Comparison of ENCODE assay signal across 8 mouse cellular contexts in the genomic region with DNA sequence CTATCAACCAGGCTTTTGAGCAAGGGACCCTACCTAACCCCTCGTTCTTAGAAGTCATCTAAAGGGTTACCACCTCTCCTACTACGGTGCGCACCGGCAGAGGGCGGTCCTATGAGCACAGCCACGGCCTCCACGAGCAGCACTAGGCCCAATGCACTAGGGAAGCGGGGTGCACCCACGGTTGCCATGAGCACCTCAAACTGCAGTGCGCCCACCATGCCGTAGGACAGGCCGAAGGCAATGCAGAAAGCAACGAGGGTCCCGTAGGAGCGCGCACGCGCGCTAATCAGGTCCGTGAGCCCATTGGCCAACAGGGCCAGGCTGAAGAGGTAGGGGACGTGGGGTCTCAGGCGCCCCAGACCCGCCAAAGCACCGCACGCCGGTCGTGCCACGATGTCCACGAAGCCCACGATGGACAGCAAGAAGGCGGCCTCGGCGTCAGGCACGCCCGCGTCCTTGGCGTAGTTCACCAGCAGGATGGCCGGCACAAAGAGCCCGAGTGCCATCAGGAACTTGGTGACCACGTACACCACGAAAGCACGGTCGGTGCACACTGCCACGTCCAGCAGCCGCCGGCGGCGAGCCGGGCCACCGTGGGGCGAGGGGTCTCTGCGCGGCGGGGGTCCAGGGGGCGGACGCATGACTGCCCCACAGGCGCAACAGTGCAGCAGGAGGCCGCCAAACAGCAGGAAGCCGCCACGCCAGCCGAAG. TPM values are rescaled to one million over a fixed set of nuclear protein-coding genes. Genes with fewer than 3 reads are reported as not detected.
DNase-seq lines count a peak whose midpoint lies in the region; ATAC-seq and TF ChIP-seq lines count a peak whose summit lies in the region.

No protein-coding gene starts in this region.

- peak; percentile 47 for TF ChIP-seq CTCF in layer of hippocampus, adult 2 months (conservative IDR thresholded peaks at IDR 0.05)
- no peak for TF ChIP-seq CTCF in bone marrow macrophage, adult 2 months (IDR thresholded peaks at IDR 0.05; ENCODE audit: low read depth, low read length)
- TF ChIP-seq CTCF in embryonic fibroblast, embryonic 13.5 days (IDR thresholded peaks at IDR 0.05; ENCODE audit: borderline replicate concordance, insufficient read depth, low read length), result peak; percentile 33; the same call in 1 of the 2 replicates
- peak; percentile 61 for TF ChIP-seq CTCF in intestine, postnatal 0 days (IDR thresholded peaks at IDR 0.05; ENCODE audit: low read depth)

- WGBS in intestine, postnatal 0 days, result 3% methylated on average over 55 of the region's 61 CpGs
- WGBS in midbrain, embryonic 16.5 days, result 2% methylated on average over 60 of the region's 61 CpGs

- H3K27me3 ChIP-seq in intestine, postnatal 0 days (replicated peaks; ENCODE audit: control insufficient read depth, insufficient read depth, low read length), result peaks cover 10% of the 10 kb centered on the region
- peaks cover 20% of the 10 kb centered on the region for H3K27me3 ChIP-seq in midbrain, embryonic 16.5 days (ENCODE audit: control insufficient read depth, insufficient read depth, low read depth, low read length)

- H3K9me3 ChIP-seq in intestine, postnatal 0 days (ENCODE audit: control insufficient read depth), result no peaks in the 10 kb centered on the region
- no peaks in the 10 kb centered on the region for H3K9me3 ChIP-seq in midbrain, embryonic 16.5 days (replicated peaks; ENCODE audit: control insufficient read depth, low read length, poor library complexity, severe bottlenecking)

- DNase-seq in layer of hippocampus, adult 2 months (ENCODE audit: low spot score in 2 of 2), result peak in 1 of 2 experiments; percentile 33
- DNase-seq in layer of hippocampus, adult 8-10 months (ENCODE audit: low spot score in 2 of 2), result no peak
- no peak for DNase-seq in natural killer cell, adult 2 months (ENCODE audit: low spot score in 2 of 2)

- H3K36me3 ChIP-seq in intestine, postnatal 0 days (ENCODE audit: control insufficient read depth, insufficient read depth), result peaks cover 20% of the 10 kb centered on the region
- peaks cover 2% of the 10 kb centered on the region; the same call in 1 of the 2 replicates for H3K36me3 ChIP-seq in midbrain, embryonic 16.5 days (ENCODE audit: control insufficient read depth, insufficient read depth, low read length)

- no peak overlapping the region for H3K9ac ChIP-seq in intestine, postnatal 0 days (ENCODE audit: low read depth, low read length)
- peak overlapping the region; percentile 68 for H3K9ac ChIP-seq in midbrain, embryonic 16.5 days (ENCODE audit: low read depth, low read length)

- no peak overlapping the region; the same call in 1 of the 2 replicates for H3K27ac ChIP-seq in layer of hippocampus, adult 2 months
- H3K27ac ChIP-seq in bone marrow macrophage, adult 2 months (ENCODE audit: insufficient read depth, low read depth, low read length), result no peak overlapping the region
- no peak overlapping the region for H3K27ac ChIP-seq in embryonic fibroblast, embryonic 13.5 days (ENCODE audit: insufficient read depth, low read length)
- H3K27ac ChIP-seq in intestine, postnatal 0 days (ENCODE audit: low read depth, low read length), result no peak overlapping the region
- no peak overlapping the region for H3K27ac ChIP-seq in midbrain, embryonic 16.5 days (ENCODE audit: low read length)

- peak overlapping the region; percentile 47 for H3K4me3 ChIP-seq in layer of hippocampus, adult 2 months
- peak overlapping the region; percentile 15; the same call in 1 of the 2 replicates for H3K4me3 ChIP-seq in bone marrow macrophage, adult 2 months (ENCODE audit: insufficient read depth, low read length)
- H3K4me3 ChIP-seq in embryonic fibroblast, embryonic 13.5 days (ENCODE audit: insufficient read depth, low read length), result no peak overlapping the region
- H3K4me3 ChIP-seq in intestine, postnatal 0 days (ENCODE audit: low read depth, low read length), result peak overlapping the region; percentile 27
- peak overlapping the region; percentile 40 for H3K4me3 ChIP-seq in midbrain, embryonic 16.5 days (ENCODE audit: low read depth, low read length)

- TF ChIP-seq POLR2A in bone marrow macrophage, adult 2 months (IDR thresholded peaks at IDR 0.05; ENCODE audit: borderline replicate concordance, low read depth, low read length), result no peak
- TF ChIP-seq POLR2A in embryonic fibroblast, embryonic 13.5 days (IDR thresholded peaks at IDR 0.05; ENCODE audit: low read depth, low read length), result no peak

- 0 out of 2 replicates have a peak, but pooled peaks have one; percentile 9 for ATAC-seq in intestine, postnatal 0 days
- peak; percentile 63 for ATAC-seq in midbrain, embryonic 16.5 days
- ATAC-seq in erythroblast, adult 5-6 weeks (replicated peaks; ENCODE audit: low FRiP score, poor library complexity, severe bottlenecking), result no peak

- H3K4me1 ChIP-seq in bone marrow macrophage, adult 2 months (ENCODE audit: control insufficient read depth, insufficient read depth, low read length), result no peaks in the 10 kb centered on the region
- no peaks in the 10 kb centered on the region for H3K4me1 ChIP-seq in embryonic fibroblast, embryonic 13.5 days (ENCODE audit: control insufficient read depth, insufficient read depth, low read length)
- 0 out of 2 replicates have a peak, but pooled peaks cover 5% of the 10 kb centered on the region for H3K4me1 ChIP-seq in intestine, postnatal 0 days (replicated peaks; ENCODE audit: control insufficient read depth, insufficient read depth, low read length)
- H3K4me1 ChIP-seq in midbrain, embryonic 16.5 days (ENCODE audit: control insufficient read depth, insufficient read depth, low read length), result peaks cover 8% of the 10 kb centered on the region; the same call in 1 of the 2 replicates

- H3K4me2 ChIP-seq in intestine, postnatal 0 days (replicated peaks; ENCODE audit: low read depth), result peak overlapping the region; percentile 65
- H3K4me2 ChIP-seq in midbrain, embryonic 16.5 days (ENCODE audit: low read length), result peak overlapping the region; percentile 80

RNA-seq across cellular contexts. Expression of a gene that starts 2.6 kb away (rescaled TPM):
- total RNA-seq in layer of hippocampus, adult 2 months (2021), result not detected
- under 1 TPM in 1 of 4 experiments, not detected in 3; 0.30 TPM for total RNA-seq in layer of hippocampus, adult 8-10 months (2022)
- not detected in 2 replicates for polyA plus RNA-seq in bone marrow macrophage, adult 2 months (2012; ENCODE audit: insufficient read depth, insufficient read length, missing spikeins)
- not detected in 2 replicates for polyA plus RNA-seq in embryonic fibroblast, embryonic 13.5 days (2011; ENCODE audit: insufficient read length, low read depth, missing spikeins)
- polyA plus RNA-seq in intestine, postnatal 0 days (2015; fragmentation: Nextera tagmentation; extraction: Ambion mirVana), result 0.12 TPM in 1 of 2 replicates, not detected in the other
- 0.40 and 0.61 TPM in 2 replicates for polyA plus RNA-seq in midbrain, embryonic 16.5 days (2015; fragmentation: Nextera tagmentation; extraction: Ambion mirVana)
- not detected in 2 replicates for total RNA-seq in erythroblast, adult 5-6 weeks (2015; ENCODE audit: low replicate concordance)
- total RNA-seq in erythroblast, adult 5-6 weeks (2017; ENCODE audit: low replicate concordance), result not detected in 2 replicates

RNA-seq across cellular contexts. Expression of a gene that starts 22.7 kb away (rescaled TPM):
- total RNA-seq in layer of hippocampus, adult 2 months (2021), result under 1 TPM; 0.31 to 0.49 TPM
- under 1 TPM; 0.20 to 0.77 (median 0.49) TPM for total RNA-seq in layer of hippocampus, adult 8-10 months (2022)
- not detected in 2 replicates for polyA plus RNA-seq in bone marrow macrophage, adult 2 months (2012; ENCODE audit: insufficient read depth, insufficient read length, missing spikeins)
- polyA plus RNA-seq in embryonic fibroblast, embryonic 13.5 days (2011; ENCODE audit: insufficient read length, low read depth, missing spikeins), result 0.72 and 0.77 TPM in 2 replicates
- 0.14 and 0.30 TPM in 2 replicates for polyA plus RNA-seq in intestine, postnatal 0 days (2015; fragmentation: Nextera tagmentation; extraction: Ambion mirVana)
- polyA plus RNA-seq in midbrain, embryonic 16.5 days (2015; fragmentation: Nextera tagmentation; extraction: Ambion mirVana), result 0.47 and 1.3 TPM in 2 replicates
- total RNA-seq in erythroblast, adult 5-6 weeks (2015; ENCODE audit: low replicate concordance), result not detected in 2 replicates
- total RNA-seq in erythroblast, adult 5-6 weeks (2017; ENCODE audit: low replicate concordance), result not detected in 2 replicates

RNA-seq across cellular contexts. Expression of a gene that starts 23.0 kb away (rescaled TPM):
- total RNA-seq in layer of hippocampus, adult 2 months (2021), result 10 to 100 TPM; 46.1 to 49.7 TPM
- 10 to 100 TPM; 46.2 to 63.5 (median 50.6) TPM for total RNA-seq in layer of hippocampus, adult 8-10 months (2022)
- 11.4 and 13.0 TPM in 2 replicates for polyA plus RNA-seq in bone marrow macrophage, adult 2 months (2012; ENCODE audit: insufficient read depth, insufficient read length, missing spikeins)
- 11.7 and 15.2 TPM in 2 replicates for polyA plus RNA-seq in embryonic fibroblast, embryonic 13.5 days (2011; ENCODE audit: insufficient read length, low read depth, missing spikeins)
- polyA plus RNA-seq in intestine, postnatal 0 days (2015; fragmentation: Nextera tagmentation; extraction: Ambion mirVana), result 21.9 and 24.6 TPM in 2 replicates
- 109 and 110 TPM in 2 replicates for polyA plus RNA-seq in midbrain, embryonic 16.5 days (2015; fragmentation: Nextera tagmentation; extraction: Ambion mirVana)
- total RNA-seq in erythroblast, adult 5-6 weeks (2015; ENCODE audit: low replicate concordance), result 1.3 TPM in 1 of 2 replicates, not detected in the other
- total RNA-seq in erythroblast, adult 5-6 weeks (2017; ENCODE audit: low replicate concordance), result 1.3 and 4.9 TPM in 2 replicates

RNA-seq across cellular contexts. Expression of a gene that starts 33.4 kb away (rescaled TPM):
- 1 to 10 TPM; 1.2 to 2.7 TPM for total RNA-seq in layer of hippocampus, adult 2 months (2021)
- 10 to 100 TPM in 2 of 4 experiments, 1 to 10 TPM in 2; 1.5 to 19.3 (median 10.9) TPM for total RNA-seq in layer of hippocampus, adult 8-10 months (2022)
- polyA plus RNA-seq in bone marrow macrophage, adult 2 months (2012; ENCODE audit: insufficient read depth, insufficient read length, missing spikeins), result not detected in 2 replicates
- 0.23 TPM in 1 of 2 replicates, not detected in the other for polyA plus RNA-seq in embryonic fibroblast, embryonic 13.5 days (2011; ENCODE audit: insufficient read length, low read depth, missing spikeins)
- 19.3 and 21.3 TPM in 2 replicates for polyA plus RNA-seq in intestine, postnatal 0 days (2015; fragmentation: Nextera tagmentation; extraction: Ambion mirVana)
- polyA plus RNA-seq in midbrain, embryonic 16.5 days (2015; fragmentation: Nextera tagmentation; extraction: Ambion mirVana), result 1.3 and 3.6 TPM in 2 replicates
- total RNA-seq in erythroblast, adult 5-6 weeks (2015; ENCODE audit: low replicate concordance), result not detected in 2 replicates
- total RNA-seq in erythroblast, adult 5-6 weeks (2017; ENCODE audit: low replicate concordance), result not detected in 2 replicates
